Mouse (Mus musculus): ENCODE results near the gene Skiv2l. TPM values are rescaled to one million over a fixed set of nuclear protein-coding genes. Genes with fewer than 3 reads are reported as not detected.

Gene Skiv2l
- polyA plus RNA-seq, 1 experiment from 2014 or later: 45.9 TPM

- Histone ChIP-seq H3K9me3 (ENCODE audit: control insufficient read depth, low read length) (no peaks in the 10 kb centered on the region), H3K4me1 (replicated peaks; ENCODE audit: control insufficient read depth, insufficient read depth, low read length) (peaks cover 14% of the 10 kb centered on the region), H3K4me3 (ENCODE audit: low read depth, low read length) (peak overlapping the region; percentile 68), H3K27me3 (replicated peaks; ENCODE audit: control insufficient read depth, insufficient read depth, low read length) (no peaks in the 10 kb centered on the region), H3K27ac (ENCODE audit: low read depth) (peak overlapping the region; percentile 91), H3K36me3 (ENCODE audit: control insufficient read depth, insufficient read depth, low read length) (0 out of 2 replicates have a peak, but pooled peaks cover 4% of the 10 kb centered on the region), H3K4me2 (ENCODE audit: low read length) (peak overlapping the region; percentile 68), H3K9ac (ENCODE audit: low read length) (peak overlapping the region; percentile 88)
- DNase-seq (ENCODE audit: low spot score): peak; percentile 78
- peak; percentile 16; the same call in 1 of the 2 replicates for ATAC-seq (replicated peaks; ENCODE audit: low FRiP score, low TSS enrichment, low read depth)
- WGBS: 9% methylated on average over 44 of the region's 51 CpGs
These were observed 45.0 kb upstream of the Skiv2l start for GRCm38 (mm10) chr17:34894801-34895530.

- H3K9ac ChIP-seq (ENCODE audit: low read length): peak overlapping the region; percentile 88
- under 1% methylated on average over 45 of the region's 51 CpGs for WGBS
- no peaks in the 10 kb centered on the region for H3K9me3 ChIP-seq (ENCODE audit: control insufficient read depth, low read length)
- peaks cover 13% of the 10 kb centered on the region for H3K4me1 ChIP-seq (replicated peaks; ENCODE audit: control insufficient read depth, insufficient read depth, low read length)
- ATAC-seq (replicated peaks; ENCODE audit: low FRiP score, low TSS enrichment, low read depth): peak; percentile 85
- H3K27ac ChIP-seq (ENCODE audit: low read depth): peak overlapping the region; percentile 91
- peak overlapping the region; percentile 68 for H3K4me2 ChIP-seq (ENCODE audit: low read length)
- no peaks in the 10 kb centered on the region for H3K27me3 ChIP-seq (replicated peaks; ENCODE audit: control insufficient read depth, insufficient read depth, low read length)
- H3K4me3 ChIP-seq (ENCODE audit: low read depth, low read length): peak overlapping the region; percentile 68
- 0 out of 2 replicates have a peak, but pooled peaks cover 4% of the 10 kb centered on the region for H3K36me3 ChIP-seq (ENCODE audit: control insufficient read depth, insufficient read depth, low read length)
- peak; percentile 96 for DNase-seq (ENCODE audit: low spot score)
These were observed 44.1 kb upstream of the Skiv2l start for GRCm38 (mm10) chr17:34894074-34894597.

GRCm38 (mm10) chr17:34893072-34893824 is 43.2 kb upstream of the Skiv2l start:
- Histone ChIP-seq H3K9me3 (ENCODE audit: control insufficient read depth, low read length) (no peaks in the 10 kb centered on the region), H3K36me3 (ENCODE audit: control insufficient read depth, insufficient read depth, low read length) (0 out of 2 replicates have a peak, but pooled peaks cover 4% of the 10 kb centered on the region), H3K4me1 (replicated peaks; ENCODE audit: control insufficient read depth, insufficient read depth, low read length) (peaks cover 13% of the 10 kb centered on the region), H3K27ac (ENCODE audit: low read depth) (peak overlapping the region; percentile 44; the same call in 1 of the 2 replicates), H3K9ac (ENCODE audit: low read length) (peak overlapping the region; percentile 14; the same call in 1 of the 2 replicates), H3K4me2 (ENCODE audit: low read length) (peak overlapping the region; percentile 68), H3K27me3 (replicated peaks; ENCODE audit: control insufficient read depth, insufficient read depth, low read length) (no peaks in the 10 kb centered on the region), H3K4me3 (ENCODE audit: low read depth, low read length) (0 out of 2 replicates have a peak overlapping the region, but pooled peaks have one; percentile 68)
- DNase-seq (ENCODE audit: low spot score) (no peak), ATAC-seq (replicated peaks; ENCODE audit: low FRiP score, low TSS enrichment, low read depth) (no peak)
- 75% methylated on average over 12 of the region's 12 CpGs for WGBS

GRCm38 (mm10) chr17:34891377-34891776 is 41.4 kb upstream of the Skiv2l start:
- WGBS: 92% methylated on average over 2 of the region's 2 CpGs
- no peak for ATAC-seq (replicated peaks; ENCODE audit: low FRiP score, low TSS enrichment, low read depth)

GRCm38 (mm10) chr17:34890074-34890743 is 40.2 kb upstream of the Skiv2l start:
- Histone ChIP-seq H3K4me1 (replicated peaks; ENCODE audit: control insufficient read depth, insufficient read depth, low read length) (peaks cover 5% of the 10 kb centered on the region), H3K9ac (ENCODE audit: low read length) (no peak overlapping the region), H3K36me3 (ENCODE audit: control insufficient read depth, insufficient read depth, low read length) (no peaks in the 10 kb centered on the region), H3K27ac (ENCODE audit: low read depth) (no peak overlapping the region), H3K9me3 (ENCODE audit: control insufficient read depth, low read length) (no peaks in the 10 kb centered on the region), H3K4me3 (ENCODE audit: low read depth, low read length) (no peak overlapping the region), H3K27me3 (replicated peaks; ENCODE audit: control insufficient read depth, insufficient read depth, low read length) (no peaks in the 10 kb centered on the region), H3K4me2 (ENCODE audit: low read length) (no peak overlapping the region)
- DNase-seq (ENCODE audit: low spot score): no peak
- ATAC-seq (replicated peaks; ENCODE audit: low FRiP score, low TSS enrichment, low read depth): no peak
- 83% methylated on average over 12 of the region's 12 CpGs for WGBS

More at GRCm38 (mm10) chr17:34891377-34891776, 41.4 kb upstream of the Skiv2l start:
- Histone ChIP-seq H3K27me3 (replicated peaks; ENCODE audit: control insufficient read depth, insufficient read depth, low read length) (no peaks in the 10 kb centered on the region), H3K4me2 (ENCODE audit: low read length) (no peak overlapping the region), H3K4me3 (ENCODE audit: low read depth, low read length) (no peak overlapping the region), H3K9ac (ENCODE audit: low read length) (no peak overlapping the region), H3K9me3 (ENCODE audit: control insufficient read depth, low read length) (no peaks in the 10 kb centered on the region), H3K4me1 (replicated peaks; ENCODE audit: control insufficient read depth, insufficient read depth, low read length) (peaks cover 13% of the 10 kb centered on the region), H3K36me3 (ENCODE audit: control insufficient read depth, insufficient read depth, low read length) (0 out of 2 replicates have a peak, but pooled peaks cover 2% of the 10 kb centered on the region), H3K27ac (ENCODE audit: low read depth) (no peak overlapping the region)
- no peak for DNase-seq (ENCODE audit: low spot score)

GRCm38 (mm10) chr17:34887942-34888341 is 37.9 kb upstream of the Skiv2l start:
- Histone ChIP-seq H3K9ac (ENCODE audit: low read length) (no peak overlapping the region), H3K27me3 (replicated peaks; ENCODE audit: control insufficient read depth, insufficient read depth, low read length) (no peaks in the 10 kb centered on the region), H3K4me1 (replicated peaks; ENCODE audit: control insufficient read depth, insufficient read depth, low read length) (no peaks in the 10 kb centered on the region), H3K9me3 (ENCODE audit: control insufficient read depth, low read length) (no peaks in the 10 kb centered on the region), H3K4me3 (ENCODE audit: low read depth, low read length) (no peak overlapping the region), H3K27ac (ENCODE audit: low read depth) (no peak overlapping the region), H3K36me3 (ENCODE audit: control insufficient read depth, insufficient read depth, low read length) (no peaks in the 10 kb centered on the region), H3K4me2 (ENCODE audit: low read length) (no peak overlapping the region)
- DNase-seq (ENCODE audit: low spot score) (no peak), ATAC-seq (replicated peaks; ENCODE audit: low FRiP score, low TSS enrichment, low read depth) (no peak)
- 85% methylated on average over 5 of the region's 5 CpGs for whole genome bisulfite sequencing

- DNase-seq (ENCODE audit: low spot score) (no peak), ATAC-seq (replicated peaks; ENCODE audit: low FRiP score, low TSS enrichment, low read depth) (no peak)
- no peak overlapping the region for H3K9ac ChIP-seq (ENCODE audit: low read length)
- no peaks in the 10 kb centered on the region for H3K36me3 ChIP-seq (ENCODE audit: control insufficient read depth, insufficient read depth, low read length)
- H3K4me1 ChIP-seq (replicated peaks; ENCODE audit: control insufficient read depth, insufficient read depth, low read length): no peaks in the 10 kb centered on the region
- no peak overlapping the region for H3K4me2 ChIP-seq (ENCODE audit: low read length)
- H3K27me3 ChIP-seq (replicated peaks; ENCODE audit: control insufficient read depth, insufficient read depth, low read length): no peaks in the 10 kb centered on the region
- no peak overlapping the region for H3K4me3 ChIP-seq (ENCODE audit: low read depth, low read length)
- no peak overlapping the region for H3K27ac ChIP-seq (ENCODE audit: low read depth)
- H3K9me3 ChIP-seq (ENCODE audit: control insufficient read depth, low read length): no peaks in the 10 kb centered on the region
- 74% methylated on average over 3 of the region's 3 CpGs for WGBS
These were observed 35.6 kb upstream of the Skiv2l start for GRCm38 (mm10) chr17:34885615-34886014.

GRCm38 (mm10) chr17:34884704-34885103 is 34.7 kb upstream of the Skiv2l start:
- Histone ChIP-seq H3K4me2 (ENCODE audit: low read length) (no peak overlapping the region), H3K4me1 (replicated peaks; ENCODE audit: control insufficient read depth, insufficient read depth, low read length) (no peaks in the 10 kb centered on the region), H3K27ac (ENCODE audit: low read depth) (no peak overlapping the region), H3K4me3 (ENCODE audit: low read depth, low read length) (no peak overlapping the region), H3K27me3 (replicated peaks; ENCODE audit: control insufficient read depth, insufficient read depth, low read length) (no peaks in the 10 kb centered on the region), H3K36me3 (ENCODE audit: control insufficient read depth, insufficient read depth, low read length) (no peaks in the 10 kb centered on the region), H3K9ac (ENCODE audit: low read length) (no peak overlapping the region), H3K9me3 (ENCODE audit: control insufficient read depth, low read length) (no peaks in the 10 kb centered on the region)
- no peak for DNase-seq (ENCODE audit: low spot score)
- ATAC-seq (replicated peaks; ENCODE audit: low FRiP score, low TSS enrichment, low read depth): no peak
- 82% methylated on average over 6 of the region's 6 CpGs for WGBS
